Mouse (Mus musculus) kidney, postnatal 0 days (tissue): ENCODE measurements around the gene Ppfibp1. TPM values are rescaled to one million over a fixed set of nuclear protein-coding genes. Genes with fewer than 3 reads are reported as not detected.

Experiments
- ATAC-seq: fragments of 200-750 bp; cut with Nextera tagmentation; replicated peaks from 2 replicates; pipeline ENCODE4 v1.8.0; 2017; ENCODE audit warnings: low read depth, moderate number of reproducible peaks, moderate TSS enrichment, moderate library complexity; ENCODE audit not compliant: low FRiP score
- DNase-seq: peaks from one replicate; pipeline ENCODE4 v3.0.0-alpha.2; 2016; ENCODE audit warnings: low spot score
- H3K27ac ChIP-seq: fragments of 300-500 bp; sonication (generic); 2 replicates; pipeline ENCODE4 v1.5.1; 2014; ENCODE audit warnings: mild to moderate bottlenecking
- H3K27me3 ChIP-seq: fragments of 300-500 bp; sonication (generic); 2 replicates; pipeline ENCODE4 v1.6.1; 2014; ENCODE audit warnings: low read length, mixed read lengths; ENCODE audit not compliant: insufficient read depth
- H3K36me3 ChIP-seq: fragments of 300-500 bp; sonication (generic); 2 replicates; pipeline ENCODE4 v1.6.1; 2014; ENCODE audit warnings: low read length, mixed read lengths; ENCODE audit not compliant: insufficient read depth
- H3K4me1 ChIP-seq: fragments of 300-500 bp; sonication (generic); replicated peaks from 2 replicates; pipeline ENCODE4 v1.6.1; 2014; ENCODE audit warnings: antibody characterized with exemption, low read length, mixed read lengths; ENCODE audit not compliant: insufficient read depth
- H3K4me2 ChIP-seq: fragments of 300-500 bp; sonication (generic); 2 replicates; pipeline ENCODE4 v1.6.1; 2014; ENCODE audit warnings: mild to moderate bottlenecking, low read length, moderate library complexity, mixed read lengths
- H3K4me3 ChIP-seq: fragments of 300-500 bp; sonication (generic); replicated peaks from 2 replicates; pipeline ENCODE4 v1.5.1; 2014; ENCODE audit warnings: low read depth, low read length
- H3K9ac ChIP-seq: fragments of 300-500 bp; sonication (generic); 2 replicates; pipeline ENCODE4 v1.6.1; 2014; ENCODE audit warnings: low read depth, low read length
- H3K9me3 ChIP-seq: fragments of 300-500 bp; sonication (generic); replicated peaks from 2 replicates; pipeline ENCODE4 v1.6.1; 2016; ENCODE audit warnings: low read length, inconsistent platforms, mixed read lengths
- CTCF ChIP-seq: IDR thresholded peaks from 2 replicates; pipeline ENCODE4 v1.5.1; 2016; ENCODE audit warnings: antibody characterized with exemption, low read depth, mild to moderate bottlenecking, moderate library complexity
- WGBS: fragments of 180-500 bp; shearing (Covaris S2); extraction: QIAGEN DNeasy Blood & Tissue Kit; methylation state at CpG from one replicate; pipeline ENCODE4 v1.1.7; 2014; 5-methylcytosine and 5-hydroxymethylcytosine counted together
- polyA plus RNA-seq: library from polyadenylated mRNA; unstranded; fragments of >200 nt; fragmentation: Nextera tagmentation; extraction: Ambion mirVana; gene quantifications from 2 replicates; pipeline ENCODE4 v1.2.1, GENCODE M21; 2015

Gene Ppfibp1
- polyA plus RNA-seq, 1 experiment from 2014 or later = 55.9 TPM

- Histone ChIP-seq H3K9ac (no peak overlapping the region), H3K4me1 (no peaks in the 10 kb centered on the region), H3K36me3 (peaks cover 34% of the 10 kb centered on the region), H3K27ac (no peak overlapping the region), H3K9me3 (no peaks in the 10 kb centered on the region), H3K27me3 (no peaks in the 10 kb centered on the region), H3K4me3 (no peak overlapping the region), H3K4me2 (no peak overlapping the region)
- TF ChIP-seq CTCF = no peak
- ATAC-seq (no peak), DNase-seq (no peak)
- WGBS = 57% methylated on average over 9 of the region's 9 CpGs
Measured at GRCm38 (mm10) chr6:146999302-146999701, 111.0 kb downstream of the Ppfibp1 start.

GRCm38 (mm10) chr6:146999755-147000154, 111.5 kb downstream of the Ppfibp1 start:
- DNase-seq = no peak
- 41% methylated on average over 2 of the region's 2 CpGs for WGBS
- peaks cover 34% of the 10 kb centered on the region for H3K36me3 ChIP-seq
- H3K4me3 ChIP-seq = no peak overlapping the region
- H3K4me2 ChIP-seq = no peak overlapping the region
- ATAC-seq = peak; percentile 29; the same call in 1 of the 2 replicates
- no peak for TF ChIP-seq CTCF
- no peak overlapping the region for H3K9ac ChIP-seq
- H3K27ac ChIP-seq = no peak overlapping the region
- H3K4me1 ChIP-seq = no peaks in the 10 kb centered on the region
- H3K9me3 ChIP-seq = no peaks in the 10 kb centered on the region
- no peaks in the 10 kb centered on the region for H3K27me3 ChIP-seq

- 70% methylated on average over 3 of the region's 3 CpGs for WGBS
- no peak overlapping the region for H3K9ac ChIP-seq
- no peak overlapping the region for H3K4me3 ChIP-seq
- no peak for ATAC-seq
- H3K27ac ChIP-seq = no peak overlapping the region
- peak; percentile 80 for TF ChIP-seq CTCF
- no peak overlapping the region for H3K4me2 ChIP-seq
- no peaks in the 10 kb centered on the region for H3K9me3 ChIP-seq
- H3K27me3 ChIP-seq = no peaks in the 10 kb centered on the region
- H3K36me3 ChIP-seq = peaks cover 18% of the 10 kb centered on the region
- H3K4me1 ChIP-seq = no peaks in the 10 kb centered on the region
- DNase-seq = no peak
Measured at GRCm38 (mm10) chr6:147008148-147008547, 119.9 kb downstream of the Ppfibp1 start.

- Histone ChIP-seq H3K9ac (no peak overlapping the region), H3K27ac (no peak overlapping the region), H3K4me3 (no peak overlapping the region), H3K4me1 (no peaks in the 10 kb centered on the region), H3K27me3 (no peaks in the 10 kb centered on the region), H3K4me2 (no peak overlapping the region), H3K36me3 (peaks cover 26% of the 10 kb centered on the region), H3K9me3 (no peaks in the 10 kb centered on the region)
- no peak for TF ChIP-seq CTCF
- ATAC-seq = no peak
- no peak for DNase-seq
- WGBS = 74% methylated on average over 6 of the region's 6 CpGs
Measured at GRCm38 (mm10) chr6:147010358-147010757, 122.1 kb downstream of the Ppfibp1 start.

GRCm38 (mm10) chr6:147010811-147011520, 122.7 kb downstream of the Ppfibp1 start:
- no peak overlapping the region for H3K4me2 ChIP-seq
- ATAC-seq (no peak), DNase-seq (no peak)
- no peaks in the 10 kb centered on the region for H3K27me3 ChIP-seq
- 72% methylated on average over 15 of the region's 15 CpGs for WGBS
- no peaks in the 10 kb centered on the region for H3K4me1 ChIP-seq
- peaks cover 27% of the 10 kb centered on the region for H3K36me3 ChIP-seq
- TF ChIP-seq CTCF = no peak
- H3K9me3 ChIP-seq = no peaks in the 10 kb centered on the region
- no peak overlapping the region for H3K4me3 ChIP-seq
- no peak overlapping the region for H3K9ac ChIP-seq
- no peak overlapping the region for H3K27ac ChIP-seq

GRCm38 (mm10) chr6:147011555-147011954, 123.3 kb downstream of the Ppfibp1 start:
- no peak for TF ChIP-seq CTCF
- Histone ChIP-seq H3K27me3 (no peaks in the 10 kb centered on the region), H3K36me3 (peaks cover 29% of the 10 kb centered on the region), H3K4me3 (no peak overlapping the region), H3K9ac (no peak overlapping the region), H3K27ac (no peak overlapping the region), H3K4me1 (no peaks in the 10 kb centered on the region), H3K4me2 (no peak overlapping the region), H3K9me3 (no peaks in the 10 kb centered on the region)
- ATAC-seq (no peak), DNase-seq (no peak)
- 67% methylated on average over 6 of the region's 6 CpGs for WGBS

- Histone ChIP-seq H3K9me3 (no peaks in the 10 kb centered on the region), H3K4me2 (no peak overlapping the region), H3K4me3 (no peak overlapping the region), H3K9ac (no peak overlapping the region), H3K4me1 (no peaks in the 10 kb centered on the region), H3K36me3 (peaks cover 29% of the 10 kb centered on the region), H3K27me3 (no peaks in the 10 kb centered on the region), H3K27ac (no peak overlapping the region)
- no peak for ATAC-seq
- no peak for TF ChIP-seq CTCF
- WGBS = 71% methylated on average over 6 of the region's 6 CpGs
- DNase-seq = no peak
Measured at GRCm38 (mm10) chr6:147011977-147012376, 123.7 kb downstream of the Ppfibp1 start.
